Mouse (Mus musculus) embryo, embryonic 11 days (tissue): ENCODE results near the gene Gm10663.

Experiments used
- DNase-seq: peaks from one replicate; pipeline ENCODE4 v3.0.0-alpha.2; 2015

Gm10663 gene

GRCm38 (mm10) chr8:65088120-65088519 is 13.3 kb downstream of the Gm10663 start:
- DNase-seq, result no peak

DNA sequence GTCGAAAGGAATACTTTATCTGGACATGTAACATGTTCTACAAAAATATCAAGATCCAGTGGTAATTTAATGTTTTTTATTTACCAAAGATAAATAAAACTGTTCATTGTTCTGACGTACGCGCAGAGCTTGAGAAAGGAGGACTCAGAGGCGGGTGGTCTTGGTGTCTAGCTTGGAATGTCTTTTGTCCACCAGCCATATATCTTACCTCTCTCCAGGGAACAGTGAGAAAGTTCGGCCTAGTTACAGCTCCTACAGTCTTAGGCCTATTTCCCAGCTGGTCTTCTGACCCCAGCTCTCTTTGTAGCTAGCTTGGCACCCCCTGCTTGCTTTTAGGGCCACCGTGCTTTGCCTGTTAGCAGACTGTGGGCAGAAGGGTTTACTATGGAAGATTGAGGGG is 14.9 kb downstream of the Gm10663 start:
- DNase-seq, result peak; percentile 30

DNA sequence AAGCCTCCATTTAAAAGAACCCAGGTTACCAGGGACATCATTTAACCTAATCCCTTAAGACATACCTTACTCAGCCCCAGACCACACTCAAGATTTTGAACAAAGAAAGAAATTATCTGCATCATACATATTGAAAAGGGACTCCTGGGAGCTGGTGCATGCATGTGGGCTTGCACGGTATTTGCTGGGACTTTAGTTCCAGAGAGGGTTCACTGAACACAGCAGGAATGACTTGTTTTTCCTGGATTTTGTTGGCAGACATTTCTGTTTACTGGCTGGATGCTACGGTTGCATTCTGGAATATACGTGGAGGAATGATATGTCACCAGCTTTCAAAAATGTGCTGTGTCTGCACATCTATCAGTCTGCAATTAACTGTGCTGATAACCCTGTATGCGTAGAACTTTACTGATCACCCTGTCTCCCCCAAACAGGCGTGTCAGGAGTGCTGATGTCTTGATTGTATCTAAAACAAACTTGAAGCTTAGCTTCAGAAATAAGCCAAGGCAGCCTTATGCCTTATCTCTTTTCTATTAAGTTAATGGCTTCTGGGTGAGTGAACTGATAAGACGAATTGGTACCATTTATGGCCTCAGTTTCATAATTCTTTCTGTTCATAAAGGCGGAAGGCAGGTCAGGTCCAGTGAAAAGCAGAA is 23.1 kb downstream of the Gm10663 start:
- DNase-seq, result no peak

DNA sequence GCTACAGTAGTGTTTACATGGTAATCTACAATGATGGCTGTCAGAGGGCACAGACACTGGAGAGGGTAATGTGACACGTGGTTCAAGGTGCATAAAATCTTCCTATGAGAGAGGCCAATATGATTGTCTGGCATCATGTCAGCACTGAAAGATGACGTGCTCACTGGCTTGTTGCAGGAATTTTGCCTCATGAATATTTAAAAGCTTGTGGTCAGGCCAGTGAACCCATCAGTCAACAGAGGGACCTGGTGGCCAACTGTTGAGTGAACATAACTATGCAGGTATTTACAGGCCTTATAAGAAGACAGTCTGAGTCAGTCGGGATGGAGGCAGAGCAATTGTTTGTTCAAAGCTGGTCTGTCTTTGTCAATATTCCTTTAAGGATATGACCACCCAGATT is 24.9 kb downstream of the Gm10663 start:
- DNase-seq, result no peak

- DNase-seq, result no peak
These were observed 28.8 kb downstream of the Gm10663 start for GRCm38 (mm10) chr8:65103632-65104031.

DNA sequence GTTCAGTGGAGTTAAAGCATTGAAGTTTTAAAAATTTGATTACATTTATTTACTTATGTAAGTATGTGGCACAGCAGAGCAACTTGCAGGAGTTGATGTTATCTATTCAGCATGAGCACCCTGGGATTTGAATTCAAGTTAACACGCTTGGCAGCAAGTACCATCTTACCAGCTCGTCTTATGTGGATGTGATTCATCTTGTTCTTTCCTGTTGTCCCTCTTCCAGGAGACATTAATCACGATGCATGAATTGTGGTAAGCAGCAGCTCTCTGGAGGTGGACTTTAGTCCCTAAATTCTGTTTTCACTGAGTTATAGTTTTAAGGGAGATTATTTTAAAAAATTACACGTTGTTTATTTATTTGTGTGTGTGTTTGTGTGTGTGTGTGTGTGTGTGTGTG is 29.2 kb downstream of the Gm10663 start:
- no peak for DNase-seq

- no peak for DNase-seq
These were observed 33.3 kb downstream of the Gm10663 start for GRCm38 (mm10) chr8:65107936-65108718.

DNA sequence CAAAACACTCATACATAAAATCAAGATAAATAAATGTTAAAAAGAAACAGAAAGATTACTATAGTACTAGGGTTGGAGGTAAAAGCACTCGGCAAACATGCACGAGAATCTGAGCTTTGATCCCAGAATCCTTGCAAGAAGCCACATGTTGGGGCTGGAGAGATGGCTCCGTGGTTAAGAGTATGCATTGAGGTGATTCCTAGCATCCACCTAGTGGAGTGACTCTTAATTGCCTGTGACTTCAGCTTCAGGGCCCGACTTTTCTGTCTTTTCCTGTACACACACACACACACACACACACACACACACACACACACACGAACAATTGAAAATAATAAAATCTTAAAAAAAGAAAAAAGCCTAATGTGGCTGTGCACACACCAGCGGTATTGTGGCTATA is 34.1 kb downstream of the Gm10663 start:
- no peak for DNase-seq

- DNase-seq, result peak; percentile 82
These were observed 35.5 kb downstream of the Gm10663 start for GRCm38 (mm10) chr8:65110285-65110691.

- no peak for DNase-seq
These were observed 37.3 kb downstream of the Gm10663 start for GRCm38 (mm10) chr8:65112092-65112491.

GRCm38 (mm10) chr8:65126014-65126413 is 51.2 kb downstream of the Gm10663 start:
- DNase-seq, result no peak

DNA sequence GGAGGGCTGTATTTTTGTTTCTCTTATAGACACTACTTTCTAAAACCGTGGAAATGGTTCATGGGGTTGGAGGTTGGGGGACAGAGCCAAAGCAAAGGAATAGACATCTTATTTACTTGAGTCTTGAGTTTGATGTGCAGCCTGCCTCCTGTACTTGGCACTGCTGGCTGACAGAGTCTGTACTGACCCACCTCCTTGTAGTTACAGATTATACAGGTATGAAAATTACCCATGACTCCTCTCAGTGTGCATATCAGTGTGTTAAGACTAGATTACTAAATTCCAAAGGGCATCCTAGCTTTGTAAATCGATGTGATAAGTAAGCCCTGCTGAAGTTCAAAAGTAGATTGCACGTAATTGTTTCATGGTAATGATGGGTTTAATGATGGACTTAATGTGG is 51.6 kb downstream of the Gm10663 start:
- DNase-seq, result no peak
